Mouse (Mus musculus): ENCODE measurements around the gene Fancg. TPM values are rescaled to one million over a fixed set of nuclear protein-coding genes. Genes with fewer than 3 reads are reported as not detected.

Gene Fancg
- total and polyA plus RNA-seq, 3 experiments = 9.4 to 16.8 (median 12.9) TPM

DNA sequence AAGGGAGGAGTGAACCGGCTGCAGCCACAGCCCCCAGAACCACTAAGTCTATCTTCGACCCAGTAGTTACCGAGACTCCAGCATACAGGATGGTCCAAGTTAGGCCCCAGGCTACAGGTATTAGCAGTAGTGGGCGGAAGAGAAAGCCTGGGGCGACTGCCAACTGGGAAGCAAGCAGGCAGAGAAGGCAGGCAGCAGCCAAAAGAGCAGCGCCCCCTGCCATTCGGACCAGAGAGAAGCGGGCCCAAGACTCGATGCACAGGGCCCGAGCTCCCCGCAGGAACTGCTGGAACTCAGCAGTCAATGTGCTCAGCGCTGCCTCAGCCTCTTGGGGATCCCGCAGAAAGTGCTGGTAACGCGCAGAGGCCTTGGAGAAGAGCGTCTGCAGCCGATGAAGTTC lies 11.0 kb upstream of the Fancg start:
- Histone ChIP-seq H3K36me3 (replicated peaks) (peaks cover 87% of the 10 kb centered on the region), H3K9me3 (replicated peaks) (no peaks in the 10 kb centered on the region), H3K4me3 (ENCODE audit: low read depth, low read length) (no peak overlapping the region), H3K4me1 (ENCODE audit: insufficient read depth, low read depth, low read length) (peaks cover 62% of the 10 kb centered on the region), H3K27me3 (ENCODE audit: insufficient read depth, low read length) (peaks cover 2% of the 10 kb centered on the region; the same call in 1 of the 2 replicates)
- no peak for DNase-seq (ENCODE audit: low spot score)
- no peak for ATAC-seq (ENCODE audit: extremely low read depth, insufficient number of reproducible peaks, low FRiP score, poor library complexity, severe bottlenecking)
- TF ChIP-seq GATA1 (IDR thresholded peaks at IDR 0.05; ENCODE audit: borderline replicate concordance, low read length) (no peak), GATA2 (IDR thresholded peaks at IDR 0.05; ENCODE audit: borderline replicate concordance, low read depth, low read length) (no peak), TAL1 (conservative IDR thresholded peaks at IDR 0.05; ENCODE audit: low read depth, low read length) (no peak), POLR2AphosphoS5 (IDR thresholded peaks at IDR 0.05; ENCODE audit: insufficient replicate concordance, low read depth, low read length) (no peak), CTCF (IDR thresholded peaks at IDR 0.05; ENCODE audit: low read depth, low read length) (no peak)

DNA sequence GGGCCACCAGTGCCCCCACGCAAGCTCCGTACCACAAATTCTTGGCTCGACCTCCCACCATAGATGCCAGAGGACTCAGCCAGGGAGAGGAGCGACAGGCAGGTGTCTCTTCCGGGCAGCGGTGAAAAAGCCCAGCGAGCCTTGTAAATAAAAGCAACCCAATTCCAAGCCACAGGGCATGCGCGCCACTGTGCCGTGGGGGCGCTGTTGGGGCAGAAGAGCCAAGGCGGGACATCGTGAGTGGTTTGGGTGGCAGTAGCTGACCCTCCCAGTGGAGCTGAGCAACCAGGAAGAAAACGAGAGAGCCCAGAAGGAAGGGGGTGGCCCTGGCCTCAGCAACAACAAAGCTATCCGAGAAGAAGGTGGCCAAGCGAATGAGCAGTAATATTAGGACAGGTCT lies 10.6 kb upstream of the Fancg start:
- Histone ChIP-seq H3K9me3 (replicated peaks) (no peaks in the 10 kb centered on the region), H3K4me1 (ENCODE audit: insufficient read depth, low read depth, low read length) (peaks cover 60% of the 10 kb centered on the region), H3K36me3 (replicated peaks) (peaks cover 85% of the 10 kb centered on the region), H3K27me3 (ENCODE audit: insufficient read depth, low read length) (peaks cover 2% of the 10 kb centered on the region; the same call in 1 of the 2 replicates), H3K4me3 (ENCODE audit: low read depth, low read length) (peak overlapping the region; percentile 64; the same call in 1 of the 2 replicates)
- TF ChIP-seq CTCF (IDR thresholded peaks at IDR 0.05; ENCODE audit: low read depth, low read length) = no peak
- no peak for TF ChIP-seq GATA1 (IDR thresholded peaks at IDR 0.05; ENCODE audit: borderline replicate concordance, low read length)
- no peak for TF ChIP-seq GATA2 (IDR thresholded peaks at IDR 0.05; ENCODE audit: borderline replicate concordance, low read depth, low read length)
- TF ChIP-seq POLR2AphosphoS5 (IDR thresholded peaks at IDR 0.05; ENCODE audit: insufficient replicate concordance, low read depth, low read length) = no peak
- no peak for TF ChIP-seq TAL1 (conservative IDR thresholded peaks at IDR 0.05; ENCODE audit: low read depth, low read length)
- no peak for DNase-seq (ENCODE audit: low spot score)
- no peak for ATAC-seq (ENCODE audit: extremely low read depth, insufficient number of reproducible peaks, low FRiP score, poor library complexity, severe bottlenecking)

DNA sequence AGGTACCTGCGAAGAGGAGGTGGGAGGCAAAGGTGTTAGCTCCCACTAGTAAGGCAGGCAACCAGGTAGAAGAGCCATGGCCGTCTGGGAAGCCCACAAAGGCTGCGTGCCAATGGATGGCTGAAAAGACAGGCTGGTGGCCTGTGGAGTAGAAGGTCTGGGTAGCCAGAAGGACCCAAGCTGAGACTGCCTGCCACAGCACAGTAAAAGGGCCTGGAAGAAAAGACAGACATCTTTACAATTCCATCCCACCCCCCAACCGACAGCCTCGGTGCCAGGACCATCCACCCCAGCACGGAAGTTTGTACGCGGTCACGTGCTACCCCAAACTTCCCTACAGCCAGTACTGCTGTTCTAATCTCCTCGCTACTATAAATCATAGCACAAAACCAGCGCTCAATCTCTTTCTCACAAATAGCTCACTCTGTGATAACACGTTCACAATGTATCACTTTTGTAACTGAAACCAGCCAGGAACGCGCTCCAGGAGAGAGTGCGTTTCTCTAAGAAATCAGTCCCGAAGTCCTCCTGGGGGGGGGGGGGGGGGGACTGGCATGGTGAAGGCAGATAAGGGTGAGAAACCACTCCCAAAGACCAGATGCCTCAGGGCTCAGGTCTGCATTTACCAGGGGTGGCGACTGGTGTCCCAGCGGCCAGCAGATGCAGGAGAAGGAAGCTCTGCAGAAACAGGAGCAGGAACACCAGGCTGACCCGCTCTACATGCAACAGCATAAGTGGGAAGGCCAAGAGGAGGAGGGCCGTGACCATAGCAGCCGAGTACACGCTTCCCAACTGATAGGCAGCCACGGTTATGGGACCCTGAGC lies 9.5 kb upstream of the Fancg start:
- peaks cover 85% of the 10 kb centered on the region for H3K36me3 ChIP-seq (replicated peaks)
- peaks cover 2% of the 10 kb centered on the region; the same call in 1 of the 2 replicates for H3K27me3 ChIP-seq (ENCODE audit: insufficient read depth, low read length)
- H3K4me1 ChIP-seq (ENCODE audit: insufficient read depth, low read depth, low read length) = peaks cover 51% of the 10 kb centered on the region
- peak overlapping the region; percentile 64; the same call in 1 of the 2 replicates for H3K4me3 ChIP-seq (ENCODE audit: low read depth, low read length)
- ATAC-seq (ENCODE audit: extremely low read depth, insufficient number of reproducible peaks, low FRiP score, poor library complexity, severe bottlenecking) (peak; percentile 77), DNase-seq (ENCODE audit: low spot score) (peak; percentile 69)
- H3K9me3 ChIP-seq (replicated peaks) = no peaks in the 10 kb centered on the region
- TF ChIP-seq CTCF (IDR thresholded peaks at IDR 0.05; ENCODE audit: low read depth, low read length) (no peak), POLR2AphosphoS5 (IDR thresholded peaks at IDR 0.05; ENCODE audit: insufficient replicate concordance, low read depth, low read length) (no peak), TAL1 (conservative IDR thresholded peaks at IDR 0.05; ENCODE audit: low read depth, low read length) (peak; percentile 53; the same call in 1 of the 2 replicates), GATA2 (IDR thresholded peaks at IDR 0.05; ENCODE audit: borderline replicate concordance, low read depth, low read length) (no peak)

DNA sequence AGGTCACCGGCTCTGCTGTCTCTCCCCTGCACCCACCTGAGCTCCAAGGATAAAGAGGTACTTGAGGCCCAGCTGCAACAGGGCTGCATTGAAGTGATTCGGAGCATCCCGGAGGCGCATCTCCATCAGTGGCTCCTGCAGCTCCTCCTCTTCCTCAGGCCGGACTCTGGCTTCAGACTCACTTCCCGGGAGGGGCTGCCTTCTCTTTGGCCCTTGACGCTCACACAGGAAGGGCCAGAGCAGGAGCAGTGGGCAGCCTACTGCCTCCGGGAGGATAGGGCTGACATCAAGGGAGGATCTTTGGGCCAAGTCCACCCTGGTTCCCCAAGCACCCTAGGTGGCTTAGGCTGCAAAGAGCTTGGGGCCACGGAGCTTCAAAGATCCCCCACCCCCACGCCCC lies 8.9 kb upstream of the Fancg start:
- H3K27me3 ChIP-seq (ENCODE audit: insufficient read depth, low read length) = peaks cover 2% of the 10 kb centered on the region; the same call in 1 of the 2 replicates
- peaks cover 44% of the 10 kb centered on the region for H3K4me1 ChIP-seq (ENCODE audit: insufficient read depth, low read depth, low read length)
- H3K36me3 ChIP-seq (replicated peaks) = peaks cover 78% of the 10 kb centered on the region
- ATAC-seq (ENCODE audit: extremely low read depth, insufficient number of reproducible peaks, low FRiP score, poor library complexity, severe bottlenecking) (no peak), DNase-seq (ENCODE audit: low spot score) (no peak)
- peak overlapping the region; percentile 64; the same call in 1 of the 2 replicates for H3K4me3 ChIP-seq (ENCODE audit: low read depth, low read length)
- no peaks in the 10 kb centered on the region for H3K9me3 ChIP-seq (replicated peaks)
- TF ChIP-seq CTCF (IDR thresholded peaks at IDR 0.05; ENCODE audit: low read depth, low read length) = no peak
- TF ChIP-seq POLR2AphosphoS5 (IDR thresholded peaks at IDR 0.05; ENCODE audit: insufficient replicate concordance, low read depth, low read length) = no peak
- no peak for TF ChIP-seq TAL1 (conservative IDR thresholded peaks at IDR 0.05; ENCODE audit: low read depth, low read length)
- no peak for TF ChIP-seq GATA1 (IDR thresholded peaks at IDR 0.05; ENCODE audit: borderline replicate concordance, low read length)
- no peak for TF ChIP-seq GATA2 (IDR thresholded peaks at IDR 0.05; ENCODE audit: borderline replicate concordance, low read depth, low read length)

DNA sequence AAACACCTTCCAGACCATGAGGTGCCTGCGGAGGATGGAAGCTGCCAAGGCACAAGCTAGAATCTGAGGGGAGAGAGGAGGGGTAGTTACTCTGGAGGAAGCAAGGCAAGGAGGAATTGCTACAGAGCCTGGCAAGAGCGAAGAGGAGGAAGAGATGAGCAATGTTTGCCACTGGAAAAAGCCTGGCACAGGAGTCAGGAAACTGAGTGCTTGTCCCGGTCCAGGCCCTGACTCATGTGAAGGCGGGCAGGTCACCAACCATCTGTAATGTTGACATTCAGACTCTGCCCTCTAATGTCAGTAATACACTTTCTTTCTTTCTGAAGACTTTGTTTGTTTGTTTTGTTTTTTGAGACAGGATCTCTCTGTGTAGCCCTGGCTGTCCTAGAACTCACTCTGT lies 7.8 kb upstream of the Fancg start:
- ATAC-seq (ENCODE audit: extremely low read depth, insufficient number of reproducible peaks, low FRiP score, poor library complexity, severe bottlenecking) = no peak

DNA sequence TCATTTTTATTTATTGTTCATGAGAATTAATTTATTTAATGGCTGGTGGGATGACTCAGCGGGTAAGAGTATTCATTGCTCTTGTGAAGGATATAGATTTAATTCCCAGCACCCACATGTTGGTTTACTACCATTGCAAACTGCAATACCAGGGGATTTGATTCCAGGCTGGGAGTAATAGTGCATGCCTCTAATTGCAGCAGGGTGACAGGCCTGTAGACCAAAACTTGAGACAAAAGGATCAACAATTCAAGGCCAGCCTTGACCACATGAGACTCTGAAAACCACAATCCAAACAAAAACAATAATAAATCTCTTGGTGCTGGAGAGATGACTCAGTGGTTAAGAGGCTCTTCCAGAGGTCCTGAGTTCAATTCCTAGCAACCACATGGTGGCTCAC lies 1.8 kb upstream of the Fancg start:
- H3K4me1 ChIP-seq (ENCODE audit: insufficient read depth, low read depth, low read length) = peaks cover 25% of the 10 kb centered on the region
- ATAC-seq (ENCODE audit: extremely low read depth, insufficient number of reproducible peaks, low FRiP score, poor library complexity, severe bottlenecking) (no peak), DNase-seq (ENCODE audit: low spot score) (no peak)
- peaks cover 27% of the 10 kb centered on the region for H3K36me3 ChIP-seq (replicated peaks)
- H3K27me3 ChIP-seq (ENCODE audit: insufficient read depth, low read length) = no peaks in the 10 kb centered on the region
- H3K9me3 ChIP-seq (replicated peaks) = no peaks in the 10 kb centered on the region
- TF ChIP-seq TAL1 (conservative IDR thresholded peaks at IDR 0.05; ENCODE audit: low read depth, low read length) = no peak
- no peak for TF ChIP-seq GATA1 (IDR thresholded peaks at IDR 0.05; ENCODE audit: borderline replicate concordance, low read length)
- TF ChIP-seq POLR2AphosphoS5 (IDR thresholded peaks at IDR 0.05; ENCODE audit: insufficient replicate concordance, low read depth, low read length) = no peak
- no peak for TF ChIP-seq CTCF (IDR thresholded peaks at IDR 0.05; ENCODE audit: low read depth, low read length)
- TF ChIP-seq GATA2 (IDR thresholded peaks at IDR 0.05; ENCODE audit: borderline replicate concordance, low read depth, low read length) = no peak
- H3K4me3 ChIP-seq (ENCODE audit: low read depth, low read length) = no peak overlapping the region

More for the DNA sequence above, 7.8 kb upstream of the Fancg start:
- H3K4me3 ChIP-seq (ENCODE audit: low read depth, low read length) = no peak overlapping the region
- peaks cover 68% of the 10 kb centered on the region for H3K36me3 ChIP-seq (replicated peaks)
- H3K27me3 ChIP-seq (ENCODE audit: insufficient read depth, low read length) = peaks cover 2% of the 10 kb centered on the region; the same call in 1 of the 2 replicates
- peaks cover 34% of the 10 kb centered on the region for H3K4me1 ChIP-seq (ENCODE audit: insufficient read depth, low read depth, low read length)
- DNase-seq (ENCODE audit: low spot score) = no peak
- H3K9me3 ChIP-seq (replicated peaks) = no peaks in the 10 kb centered on the region
- TF ChIP-seq GATA2 (IDR thresholded peaks at IDR 0.05; ENCODE audit: borderline replicate concordance, low read depth, low read length) (no peak), GATA1 (IDR thresholded peaks at IDR 0.05; ENCODE audit: borderline replicate concordance, low read length) (no peak)

Data from G1E (cell line).